Mouse (Mus musculus): ENCODE data around the gene Frmd4b.

The Frmd4b gene

GRCm38 (mm10) chr6:97352505-97353154 lies 264.7 kb downstream of the Frmd4b start:
- DNase-seq, result no peak

- no peak for DNase-seq
Measured at GRCm38 (mm10) chr6:97349355-97350138, 267.8 kb downstream of the Frmd4b start.

GRCm38 (mm10) chr6:97346932-97347331 lies 270.4 kb downstream of the Frmd4b start:
- DNase-seq, result no peak

- no peak for DNase-seq
Measured at GRCm38 (mm10) chr6:97346527-97346926, 270.8 kb downstream of the Frmd4b start.

GRCm38 (mm10) chr6:97345921-97346320 lies 271.4 kb downstream of the Frmd4b start:
- no peak for DNase-seq

GRCm38 (mm10) chr6:97342185-97342584 lies 275.2 kb downstream of the Frmd4b start:
- no peak for DNase-seq

GRCm38 (mm10) chr6:97341628-97342027 lies 275.7 kb downstream of the Frmd4b start:
- DNase-seq, result no peak

GRCm38 (mm10) chr6:97341148-97341547 lies 276.2 kb downstream of the Frmd4b start:
- no peak for DNase-seq

- DNase-seq, result no peak
Measured at GRCm38 (mm10) chr6:97340211-97340791, 277.0 kb downstream of the Frmd4b start.

- DNase-seq, result no peak
Measured at GRCm38 (mm10) chr6:97339271-97339681, 278.1 kb downstream of the Frmd4b start.

- no peak for DNase-seq
Measured at GRCm38 (mm10) chr6:97338843-97339242, 278.5 kb downstream of the Frmd4b start.

GRCm38 (mm10) chr6:97333323-97333722 lies 284.0 kb downstream of the Frmd4b start:
- DNase-seq, result no peak

- DNase-seq, result no peak
Measured at GRCm38 (mm10) chr6:97323951-97324350, 293.4 kb downstream of the Frmd4b start.

- no peak for DNase-seq
Measured at GRCm38 (mm10) chr6:97322126-97322525, 295.2 kb downstream of the Frmd4b start.

GRCm38 (mm10) chr6:97321156-97321555 lies 296.2 kb downstream of the Frmd4b start:
- DNase-seq, result no peak

- DNase-seq, result no peak
Measured at GRCm38 (mm10) chr6:97319081-97319480, 298.3 kb downstream of the Frmd4b start.

GRCm38 (mm10) chr6:97317956-97318355 lies 299.4 kb downstream of the Frmd4b start:
- DNase-seq, result no peak

- DNase-seq, result no peak
Measured at GRCm38 (mm10) chr6:97316716-97317115, 300.6 kb downstream of the Frmd4b start.

- no peak for DNase-seq
Measured at GRCm38 (mm10) chr6:97315311-97315710, 302.0 kb downstream of the Frmd4b start.

GRCm38 (mm10) chr6:97312545-97312939 lies 304.8 kb downstream of the Frmd4b start:
- DNase-seq, result no peak

GRCm38 (mm10) chr6:97311599-97312544 lies 305.5 kb downstream of the Frmd4b start:
- DNase-seq, result no peak

- no peak for DNase-seq
Measured at GRCm38 (mm10) chr6:97310901-97311331, 306.4 kb downstream of the Frmd4b start.

GRCm38 (mm10) chr6:97309161-97309560 lies 308.2 kb downstream of the Frmd4b start:
- no peak for DNase-seq
